Mouse (Mus musculus) thymus, adult 2 months (tissue): ENCODE measurements around the gene Spsb2.

Experiments
- CTCF ChIP-seq: fragments of 200-500 bp; IDR thresholded peaks from 2 replicates; pipeline ENCODE4 v1.5.1; 2012; ENCODE audit warnings: mild to moderate bottlenecking, control low read depth, low read length, moderate library complexity, borderline replicate concordance; ENCODE audit not compliant: control insufficient read depth, poor library complexity, insufficient read depth; ENCODE audit errors: extremely low read depth
- POLR2A ChIP-seq: fragments of 200-500 bp; IDR thresholded peaks from 2 replicates; pipeline ENCODE4 v1.6.1; 2012; ENCODE audit warnings: mild to moderate bottlenecking, low read length, control low read depth, moderate library complexity; ENCODE audit not compliant: control insufficient read depth, poor library complexity, insufficient read depth; ENCODE audit errors: extremely low read depth

DNA sequence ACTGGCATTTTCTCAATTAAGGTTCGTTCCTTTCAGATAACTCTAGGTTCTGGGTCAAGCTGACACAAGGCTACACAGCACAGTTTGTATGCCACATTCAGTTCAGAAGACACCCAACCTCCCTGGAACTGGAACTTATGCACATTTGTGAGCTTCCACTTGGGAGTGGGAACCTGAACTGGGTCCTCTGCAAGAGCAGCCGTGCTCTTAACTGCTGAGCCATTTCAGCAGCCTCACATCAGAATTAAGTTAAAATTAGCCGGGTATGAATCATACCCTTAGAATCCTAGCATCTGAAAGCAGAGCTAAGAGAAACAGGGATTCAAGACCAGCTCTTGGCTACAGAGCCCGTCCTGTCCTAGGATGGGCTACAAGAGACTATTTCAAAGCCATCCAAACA, 1.1 kb upstream of the Spsb2 start:
- no peak for TF ChIP-seq CTCF
- no peak for TF ChIP-seq POLR2A
